Mouse (Mus musculus) adrenal gland, postnatal 14 days (tissue): ENCODE data around the gene Pdxdc1. TPM values are rescaled to one million over a fixed set of nuclear protein-coding genes. Genes with fewer than 3 reads are reported as not detected.
"Not testable (repeated sequence)": the region's sequence is repeated elsewhere in the genome, so short reads cannot be mapped to it uniquely, and the experiment has no call there.

ENCODE experiments used
- DNase-seq: peaks from one replicate; pipeline ENCODE4 v3.0.0; 2021; ENCODE audit warnings: mixed read lengths
- long read RNA-seq, 2 experiments: library from polyadenylated mRNA; stranded (forward); transcript quantifications; one replicate each; pipeline ENCODE4 v2.0.0; 2021
- total RNA-seq: library from RNA; stranded (reverse); gene quantifications from 2 replicates; pipeline ENCODE4 v1.2.3, GENCODE M21; 2021

The Pdxdc1 gene
- total RNA-seq = 75.3 and 82.3 TPM in 2 replicates
- long read RNA-seq, experiment 1, full-length matches to known transcripts = 20 of 39 reads
- long read RNA-seq, experiment 1, partial matches to known transcripts = 7 of 39 reads
- long read RNA-seq, experiment 1, other reads (novel, unspliced or antisense) = 12 of 39 reads
- long read RNA-seq, experiment 2, full-length matches to known transcripts = 18 of 32 reads
- long read RNA-seq, experiment 2, partial matches to known transcripts = 7 of 32 reads
- long read RNA-seq, experiment 2, other reads (novel, unspliced or antisense) = 7 of 32 reads

- DNase-seq = peak; percentile 98
Observed at GRCm38 (mm10) chr16:13902888-13903483, at the start of gene Pdxdc1, which contains the start of gene Mpv17l. Gene Pdxdc1 (minus strand): TSS chr16:13903131. Gene Mpv17l (plus strand): TSS chr16:13903161.

- DNase-seq = no peak
Observed at GRCm38 (mm10) chr16:13951245-13951644, 48.3 kb upstream of the Pdxdc1 start.

GRCm38 (mm10) chr16:13946306-13946705 lies 43.4 kb upstream of the Pdxdc1 start:
- no peak for DNase-seq

GRCm38 (mm10) chr16:13945153-13945552 lies 42.2 kb upstream of the Pdxdc1 start:
- DNase-seq = no peak

- DNase-seq = no peak
Observed at GRCm38 (mm10) chr16:13944752-13945151, 41.8 kb upstream of the Pdxdc1 start.

GRCm38 (mm10) chr16:13944178-13944577 lies 41.2 kb upstream of the Pdxdc1 start:
- no peak for DNase-seq

GRCm38 (mm10) chr16:13940847-13941395 lies 38.0 kb upstream of the Pdxdc1 start:
- no peak for DNase-seq

- peak; percentile 78 for DNase-seq
Observed at GRCm38 (mm10) chr16:13940139-13940846, 37.4 kb upstream of the Pdxdc1 start.

- no peak for DNase-seq
Observed at GRCm38 (mm10) chr16:13927456-13928075, 24.6 kb upstream of the Pdxdc1 start.

- not testable (repeated sequence) for DNase-seq
Observed at GRCm38 (mm10) chr16:13922966-13923365, 20.0 kb upstream of the Pdxdc1 start.

- DNase-seq = not testable (repeated sequence)
Observed at GRCm38 (mm10) chr16:13922499-13922898, 19.6 kb upstream of the Pdxdc1 start.

- no peak for DNase-seq
Observed at GRCm38 (mm10) chr16:13921781-13922180, 18.9 kb upstream of the Pdxdc1 start.

- peak; percentile 36 for DNase-seq
Observed at GRCm38 (mm10) chr16:13921063-13921462, 18.1 kb upstream of the Pdxdc1 start.

GRCm38 (mm10) chr16:13920093-13920492 lies 17.2 kb upstream of the Pdxdc1 start:
- no peak for DNase-seq

GRCm38 (mm10) chr16:13907297-13907696 lies 4.4 kb upstream of the Pdxdc1 start:
- DNase-seq = no peak

GRCm38 (mm10) chr16:13903488-13903887 lies 557 bp upstream of the Pdxdc1 start:
- no peak for DNase-seq

GRCm38 (mm10) chr16:13902397-13902831 lies 517 bp downstream of the Pdxdc1 start:
- DNase-seq = no peak

- no peak for DNase-seq
Observed at GRCm38 (mm10) chr16:13898981-13899380, 4.0 kb downstream of the Pdxdc1 start.

GRCm38 (mm10) chr16:13896357-13896756 lies 6.6 kb downstream of the Pdxdc1 start:
- no peak for DNase-seq

GRCm38 (mm10) chr16:13895740-13896139 lies 7.2 kb downstream of the Pdxdc1 start:
- DNase-seq = no peak

GRCm38 (mm10) chr16:13894097-13894496 lies 8.8 kb downstream of the Pdxdc1 start:
- DNase-seq = no peak

GRCm38 (mm10) chr16:13892850-13893249 lies 10.1 kb downstream of the Pdxdc1 start:
- no peak for DNase-seq
